Mouse (Mus musculus) neutrophil, adult 83 days (primary cell): ENCODE results near the gene Mum1l1. TPM values are rescaled to one million over a fixed set of nuclear protein-coding genes. Genes with fewer than 3 reads are reported as not detected.

ENCODE experiments used
- total RNA-seq, 2 experiments: library from RNA; stranded (reverse); gene quantifications; one replicate each; pipeline ENCODE4 v1.2.4; 2023

Mum1l1 gene
- not detected for total RNA-seq

DNA sequence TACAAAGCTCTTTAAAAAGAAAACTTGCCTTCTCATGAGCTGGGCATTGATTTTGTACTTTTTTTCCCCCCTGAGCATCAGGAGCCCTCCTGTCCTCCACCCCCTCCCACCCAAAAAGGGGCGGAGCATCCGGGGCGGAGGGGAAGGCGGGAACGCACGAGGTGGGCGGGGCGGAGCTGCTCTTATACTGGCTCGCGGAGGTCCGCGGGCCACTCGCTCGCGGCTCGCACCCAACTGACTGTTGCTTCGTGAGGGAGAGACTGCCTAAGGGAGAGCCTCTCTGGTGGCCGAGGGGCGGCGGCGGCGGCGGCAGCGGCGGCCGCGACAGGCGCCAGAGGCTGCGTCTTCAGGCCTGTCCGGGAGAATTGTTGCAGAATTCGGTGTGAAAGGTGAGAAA, at the start of gene Mum1l1:
Gene Mum1l1 (plus strand): TSS at position 214 of the 397 bp plus-strand sequence.

GRCm38 (mm10) chrX:139178928-139179327, 30.9 kb upstream of the Mum1l1 start, which contains the start of gene 4933428M09Rik:
TSS of gene 4933428M09Rik (plus strand) at chrX:139179228.

Other genes starting within 250 kb of the Mum1l1 start
- gene Serpina7, start 124.8 kb upstream of the Mum1l1 start, total RNA-seq = not detected
- not detected for gene 4930513O06Rik, start 123.8 kb upstream of the Mum1l1 start, total RNA-seq
- not detected for gene 4933428M09Rik, start 30.8 kb upstream of the Mum1l1 start, total RNA-seq
- not detected for gene Trap1a, start 123.6 kb downstream of the Mum1l1 start, total RNA-seq